Mouse (Mus musculus): ENCODE data around the gene Ptpra.

DNA sequence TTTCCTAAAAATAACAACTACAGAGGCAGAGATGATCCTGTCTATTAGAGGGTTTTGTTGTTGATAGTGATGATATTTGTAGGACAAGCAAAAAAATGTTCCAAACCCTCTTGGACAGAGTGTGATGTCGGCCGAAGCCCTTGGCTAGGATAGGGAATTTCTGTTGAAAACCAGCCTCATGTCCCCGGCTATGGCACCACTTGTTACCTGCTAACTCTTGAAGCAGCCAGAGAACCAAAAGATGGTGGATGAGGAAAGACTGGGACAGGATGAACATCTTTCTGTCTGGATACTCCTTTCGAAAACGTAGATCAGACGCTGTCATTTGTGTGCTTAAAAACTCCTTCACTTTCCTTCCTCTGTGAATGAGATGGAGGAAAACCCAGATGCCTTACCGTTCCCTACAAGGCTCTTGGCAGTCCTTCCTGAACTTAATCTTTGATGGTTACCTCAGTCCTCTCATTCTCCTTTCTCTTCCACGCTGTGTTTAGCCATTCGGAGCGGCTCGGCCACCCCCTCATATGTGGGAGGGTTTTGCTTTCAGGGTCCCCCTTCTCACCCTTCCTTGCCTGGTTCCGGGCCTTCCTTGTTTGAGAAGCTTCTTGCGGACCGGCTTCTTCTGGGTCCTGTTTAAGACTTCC lies 1.1 kb downstream of the Ptpra start:
- no peak for TF ChIP-seq GATA1 (IDR thresholded peaks at IDR 0.05; ENCODE audit: low read length)
- TF ChIP-seq TAL1 (IDR thresholded peaks at IDR 0.05; ENCODE audit: low read length): no peak
